Mouse (Mus musculus): ENCODE measurements around the gene Tle4.

The Tle4 gene

DNA sequence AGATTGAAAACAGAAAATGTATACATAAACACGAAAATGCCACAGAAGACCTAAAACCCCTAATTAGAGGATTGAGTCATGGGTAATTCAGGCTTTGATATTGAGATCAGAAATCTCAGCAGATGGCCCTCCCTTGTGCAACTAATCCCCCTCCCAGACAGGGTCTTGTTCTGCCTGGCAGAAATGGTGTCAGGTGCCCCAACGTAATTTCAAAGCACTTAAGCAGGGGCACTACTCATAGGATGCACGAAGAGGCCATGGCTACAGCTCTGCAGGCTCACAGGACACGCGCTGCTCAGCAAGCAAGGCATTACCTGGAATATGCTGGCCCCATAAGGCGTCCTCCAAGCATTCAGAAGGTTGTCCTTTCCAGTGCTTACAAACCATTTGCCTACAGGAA lies 146.5 kb downstream of the Tle4 start:
- no peak for DNase-seq

DNA sequence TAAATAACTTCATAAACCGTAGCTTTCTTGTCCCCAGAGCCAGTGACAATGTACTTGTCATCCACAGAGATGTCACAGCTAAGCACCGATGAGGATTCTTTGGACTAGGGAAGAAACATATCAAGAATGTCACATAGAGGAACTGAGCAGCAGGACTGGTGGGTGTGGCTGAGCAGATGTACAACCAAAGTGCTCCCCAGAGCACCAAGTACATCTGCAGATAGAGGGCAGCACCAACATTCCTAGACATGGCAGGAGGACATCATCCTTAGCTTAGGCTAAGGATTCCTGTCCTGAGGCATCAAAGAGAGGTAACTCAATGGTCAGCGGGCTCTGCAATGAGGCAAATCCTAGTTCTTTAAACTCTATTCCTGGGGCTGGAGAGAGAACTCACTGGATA lies 148.1 kb downstream of the Tle4 start:
- no peak for DNase-seq

DNA sequence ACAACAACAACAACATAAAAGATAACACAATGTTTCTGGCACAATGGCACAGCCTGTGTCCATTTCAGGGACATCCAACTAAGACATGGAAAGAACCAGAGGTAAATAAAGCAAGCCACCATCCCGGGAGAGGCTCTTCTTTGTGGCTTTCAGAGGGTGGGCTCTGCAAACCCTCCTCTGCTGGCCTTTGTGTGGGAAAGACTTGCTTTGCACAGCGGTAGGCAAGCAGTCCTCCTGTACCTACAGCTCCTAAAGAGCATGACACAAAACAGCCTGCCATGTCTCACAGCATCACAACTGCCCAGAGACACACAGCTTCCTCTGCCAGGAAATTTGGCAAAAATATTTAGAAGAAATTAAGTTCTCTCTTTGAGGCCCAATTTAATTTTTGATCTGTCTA lies 149.3 kb downstream of the Tle4 start:
- no peak for DNase-seq

GRCm38 (mm10) chr19:14447474-14447873 lies 150.4 kb downstream of the Tle4 start:
- DNase-seq = no peak

DNA sequence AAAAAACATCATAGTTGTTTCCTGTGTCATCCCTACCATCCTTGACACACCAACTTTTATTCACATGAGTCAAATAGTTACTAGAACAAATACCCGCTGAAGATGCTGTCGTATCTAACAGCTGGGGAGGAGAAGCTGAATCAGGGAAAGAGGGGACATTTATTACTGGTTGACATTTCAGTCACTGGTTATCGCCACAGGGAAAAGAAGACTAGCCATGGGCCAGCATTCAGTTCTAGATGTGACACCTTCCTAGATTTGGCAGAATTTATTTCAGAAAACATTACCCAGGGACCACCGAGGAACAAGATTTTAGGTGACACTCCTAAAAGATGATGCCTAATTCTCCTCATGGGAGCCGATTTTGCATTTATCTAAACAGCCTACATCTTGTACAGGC lies 156.0 kb downstream of the Tle4 start:
- DNase-seq = no peak

GRCm38 (mm10) chr19:14437226-14437625 lies 160.6 kb downstream of the Tle4 start:
- DNase-seq = no peak

DNA sequence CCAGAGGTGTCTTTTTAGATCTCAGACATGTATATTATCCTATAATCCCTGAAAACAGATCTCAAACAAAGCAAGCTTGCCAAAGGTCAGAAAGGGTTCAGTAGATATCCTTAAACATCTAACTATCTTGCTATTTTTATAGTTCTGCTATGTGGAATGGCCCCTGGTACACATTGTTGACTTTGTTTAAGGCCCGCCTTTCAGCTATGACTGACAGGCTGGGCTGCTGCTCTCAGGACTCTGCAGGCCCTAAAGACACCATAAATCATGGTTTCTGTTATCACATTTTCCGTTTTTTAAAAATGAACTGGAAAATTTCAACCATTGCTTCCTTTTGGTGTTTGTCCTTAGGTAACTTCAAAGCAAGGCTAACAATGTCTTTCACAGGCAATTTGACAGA lies 161.3 kb downstream of the Tle4 start:
- DNase-seq = no peak

- peak; percentile 20 for DNase-seq
These were observed 162.0 kb downstream of the Tle4 start for GRCm38 (mm10) chr19:14435681-14436376.

- no peak for DNase-seq
These were observed 164.0 kb downstream of the Tle4 start for GRCm38 (mm10) chr19:14433900-14434299.

DNA sequence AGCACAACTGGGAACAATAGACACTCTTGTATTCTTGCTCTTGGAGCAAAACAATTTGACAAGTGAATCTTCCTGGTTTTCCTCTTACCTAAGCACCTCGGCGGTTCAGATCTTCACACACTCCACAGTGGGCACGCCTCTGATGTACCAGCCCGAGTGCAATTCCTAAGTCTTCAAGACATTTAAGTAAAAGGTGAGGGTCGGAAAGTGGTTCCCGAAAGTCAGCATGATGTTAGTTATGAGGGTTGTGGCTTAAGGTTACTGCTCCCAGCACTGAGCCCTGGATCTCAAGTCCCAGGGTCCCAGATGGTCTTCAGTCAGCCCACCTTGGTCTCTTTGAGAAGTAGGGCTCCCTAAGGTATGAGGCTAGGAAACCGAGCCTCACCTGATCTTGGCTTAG lies 165.4 kb downstream of the Tle4 start:
- DNase-seq = no peak

GRCm38 (mm10) chr19:14426920-14427319 lies 170.9 kb downstream of the Tle4 start:
- no peak for DNase-seq

DNA sequence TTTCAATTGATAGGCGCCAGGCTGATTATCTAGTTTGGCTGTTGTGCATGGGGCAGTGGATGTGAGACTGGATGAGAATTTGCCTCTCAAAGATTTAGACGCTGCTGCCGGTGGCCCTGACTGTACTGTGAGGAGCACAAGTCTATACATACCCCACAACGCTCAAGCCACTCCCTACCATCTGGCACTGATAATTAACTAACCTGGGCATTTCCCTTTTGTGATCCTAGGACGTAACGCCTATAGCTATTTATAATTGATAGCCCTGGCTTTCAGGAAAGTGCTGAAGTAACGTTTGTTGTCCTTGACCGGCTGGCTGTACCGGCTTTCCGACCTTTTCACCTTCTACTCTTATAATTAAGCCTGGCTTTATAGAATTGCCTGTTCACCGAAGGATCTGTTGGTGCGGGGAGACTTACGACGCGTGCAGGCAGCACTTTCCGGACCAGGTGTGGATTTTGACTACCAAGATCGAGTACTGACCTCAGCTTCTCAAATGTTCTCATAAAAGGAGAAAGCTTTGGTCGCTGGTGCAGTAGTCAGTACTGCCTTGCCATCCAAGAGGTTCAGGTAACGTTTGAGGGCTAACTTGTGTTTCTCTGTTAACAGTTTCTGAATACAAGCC lies 171.5 kb downstream of the Tle4 start:
- DNase-seq = no peak

GRCm38 (mm10) chr19:14425122-14425521 lies 172.7 kb downstream of the Tle4 start:
- DNase-seq = no peak

- no peak for DNase-seq
These were observed 173.6 kb downstream of the Tle4 start for GRCm38 (mm10) chr19:14424016-14424964.

DNA sequence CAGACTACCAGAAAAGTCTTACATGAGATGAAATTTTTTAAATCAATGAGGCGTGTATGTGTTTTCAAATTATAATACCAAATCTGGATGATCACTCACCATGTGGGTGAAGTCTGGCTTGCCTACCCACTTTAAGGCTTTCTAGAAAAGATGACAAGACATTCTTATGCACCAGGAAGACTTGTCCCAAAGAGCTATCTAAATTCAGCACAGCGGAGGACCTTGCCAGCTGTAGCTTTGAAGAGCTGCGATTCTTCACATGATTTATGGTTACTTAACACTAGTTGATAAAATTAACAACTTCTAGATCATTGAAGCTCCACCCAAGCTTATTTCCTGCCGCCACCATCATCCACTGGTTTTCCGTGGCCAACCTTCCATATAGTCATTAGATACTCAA lies 176.2 kb downstream of the Tle4 start:
- no peak for DNase-seq

DNA sequence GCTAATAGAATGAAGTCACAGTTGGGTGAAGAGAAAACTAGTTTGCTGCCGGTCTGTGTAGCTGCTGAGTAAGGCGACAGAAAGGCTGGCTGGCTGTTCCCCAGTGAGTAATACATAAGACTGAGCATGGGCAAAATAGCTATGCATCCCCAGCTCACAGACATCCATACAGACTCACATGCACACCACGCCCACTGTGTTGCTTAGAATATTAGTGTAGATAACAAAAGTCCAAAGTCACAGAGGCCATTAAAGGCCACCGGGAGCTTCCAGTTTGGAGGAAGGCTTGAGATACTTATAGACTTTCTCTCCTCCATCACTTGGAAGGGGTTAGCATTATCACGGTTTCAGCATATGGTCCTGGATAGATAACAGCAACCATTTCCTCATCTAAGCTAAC lies 178.0 kb downstream of the Tle4 start:
- DNase-seq = no peak

DNA sequence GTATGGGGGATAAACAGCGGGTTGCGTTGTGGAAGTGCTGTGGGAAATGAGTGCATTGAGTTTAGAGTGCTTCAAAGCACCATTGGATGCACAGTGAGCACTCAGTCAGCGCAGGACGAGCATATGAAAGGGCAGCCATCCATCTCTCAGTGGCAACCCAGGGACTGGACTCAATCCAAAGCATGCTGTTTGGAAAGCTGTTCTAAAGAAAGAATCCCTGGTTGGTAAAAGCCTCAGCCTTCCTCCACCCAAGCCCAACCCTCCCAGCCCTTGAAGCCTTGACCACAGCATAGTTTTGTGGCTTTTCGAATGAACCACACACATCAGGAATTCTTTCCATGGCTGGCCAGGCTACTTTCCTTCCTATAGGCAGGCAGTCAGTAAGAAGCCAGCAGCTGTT lies 181.0 kb downstream of the Tle4 start:
- peak; percentile 81 for DNase-seq

- DNase-seq = no peak
These were observed 181.9 kb downstream of the Tle4 start for GRCm38 (mm10) chr19:14415996-14416395.

- DNase-seq = no peak
These were observed 182.9 kb downstream of the Tle4 start for GRCm38 (mm10) chr19:14414957-14415356.

DNA sequence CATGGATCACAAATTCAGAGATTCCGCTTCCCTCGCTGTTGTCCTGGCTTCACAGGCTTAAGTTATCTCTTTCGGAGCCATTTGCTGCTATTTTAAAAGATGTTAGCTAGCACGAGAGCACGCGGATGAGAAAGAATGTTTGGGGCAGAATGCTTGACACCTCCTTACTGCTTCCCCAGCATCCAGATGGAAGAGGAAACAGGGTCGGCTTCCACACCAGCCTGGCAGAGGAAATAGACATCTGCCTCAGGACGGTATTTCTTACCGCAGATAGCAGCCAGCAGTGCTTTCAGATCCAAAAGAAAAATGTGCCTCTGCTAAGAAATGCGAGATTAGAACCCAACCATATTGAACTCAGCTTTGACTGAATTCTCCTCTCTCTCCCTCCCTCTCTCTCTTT lies 191.2 kb downstream of the Tle4 start:
- DNase-seq = no peak

Measured in cerebellum, adult 11-12 months (tissue).